Mouse (Mus musculus) lung, postnatal 0 days (tissue): ENCODE data around the gene Zfp787.

Source experiments
- CTCF ChIP-seq: IDR thresholded peaks from 2 replicates; pipeline ENCODE4 v1.5.1; 2016; ENCODE audit warnings: antibody characterized with exemption, mild to moderate bottlenecking
- EP300 ChIP-seq: IDR thresholded peaks from 2 replicates; pipeline ENCODE4 v1.6.1; 2016; ENCODE audit warnings: antibody characterized with exemption, mild to moderate bottlenecking, control low read depth

DNA sequence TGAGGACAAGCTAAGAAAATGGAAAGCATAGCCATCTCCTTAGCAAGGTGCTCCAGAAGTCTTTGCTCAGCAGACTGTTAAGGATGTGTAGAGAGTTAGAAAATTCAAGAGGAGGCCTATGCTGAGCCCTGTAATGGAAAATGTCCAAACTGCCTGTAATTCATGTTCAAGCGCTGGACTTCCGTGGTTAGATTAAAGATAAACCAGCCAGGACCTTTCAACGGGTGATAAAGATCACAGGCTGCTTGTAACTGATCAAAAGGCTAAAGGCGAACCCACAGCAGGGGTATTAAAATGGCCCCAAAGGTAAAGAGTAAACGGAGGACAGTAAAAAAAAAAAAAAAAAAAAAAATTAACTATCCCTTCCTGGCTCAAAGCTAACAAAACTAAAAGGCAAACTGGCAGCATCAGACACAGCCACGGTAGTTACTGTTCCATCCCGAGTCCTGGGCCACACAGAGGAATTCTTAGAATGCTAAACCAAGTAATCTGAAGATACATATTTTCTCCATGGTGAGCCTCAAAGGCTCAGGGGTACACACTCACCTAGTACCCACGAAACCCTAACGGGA lies 1.2 kb upstream of the Zfp787 start:
- TF ChIP-seq EP300 (no peak), CTCF (no peak)
